Mouse (Mus musculus) hindbrain, embryonic 16.5 days (tissue): ENCODE measurements around the gene Ptger1. TPM values are rescaled to one million over a fixed set of nuclear protein-coding genes. Genes with fewer than 3 reads are reported as not detected.

Experiments
- ATAC-seq: fragments of 200-750 bp; cut with Nextera tagmentation; 2 replicates; pipeline ENCODE4 v1.8.0; 2017; ENCODE audit warnings: moderate TSS enrichment, moderate library complexity
- H3K27ac ChIP-seq: fragments of 300-500 bp; sonication (generic); 2 replicates; pipeline ENCODE4 v1.5.1; 2014; ENCODE audit warnings: low read depth, mild to moderate bottlenecking, control low read depth, low read length, moderate library complexity
- H3K27me3 ChIP-seq: fragments of 300-500 bp; sonication (generic); replicated peaks from 2 replicates; pipeline ENCODE4 v1.6.1; 2014; ENCODE audit warnings: low read length; ENCODE audit not compliant: control insufficient read depth, insufficient read depth
- H3K36me3 ChIP-seq: fragments of 300-500 bp; sonication (generic); 2 replicates; pipeline ENCODE4 v1.6.1; 2014; ENCODE audit warnings: mild to moderate bottlenecking, low read length, moderate library complexity, mixed read lengths; ENCODE audit not compliant: control insufficient read depth, insufficient read depth
- H3K4me1 ChIP-seq: fragments of 300-500 bp; sonication (generic); 2 replicates; pipeline ENCODE4 v1.6.1; 2014; ENCODE audit warnings: low read depth, low read length; ENCODE audit not compliant: control insufficient read depth, insufficient read depth
- H3K4me2 ChIP-seq: fragments of 300-500 bp; sonication (generic); 2 replicates; pipeline ENCODE4 v1.6.1; 2014; ENCODE audit warnings: mild to moderate bottlenecking, low read length, control low read depth, moderate library complexity
- H3K4me3 ChIP-seq: fragments of 300-500 bp; sonication (generic); 2 replicates; pipeline ENCODE4 v1.5.1; 2014; ENCODE audit warnings: mild to moderate bottlenecking, low read length, control low read depth, moderate library complexity
- H3K9ac ChIP-seq: fragments of 300-500 bp; sonication (generic); 2 replicates; pipeline ENCODE4 v1.6.1; 2014; ENCODE audit warnings: low read depth, mild to moderate bottlenecking, control low read depth, low read length, moderate library complexity
- H3K9me3 ChIP-seq: fragments of 300-500 bp; sonication (generic); 2 replicates; pipeline ENCODE4 v1.6.1; 2014; ENCODE audit warnings: mild to moderate bottlenecking, low read length, moderate library complexity; ENCODE audit not compliant: control insufficient read depth
- WGBS: fragments of 180-500 bp; shearing (Covaris S2); extraction: QIAGEN DNeasy Blood & Tissue Kit; methylation state at CpG from one replicate; pipeline ENCODE4 v1.1.7; 2014; 5-methylcytosine and 5-hydroxymethylcytosine counted together
- polyA plus RNA-seq: library from polyadenylated mRNA; unstranded; fragments of >200 nt; fragmentation: Nextera tagmentation; extraction: Ambion mirVana; gene quantifications from 2 replicates; pipeline ENCODE4 v1.2.1, GENCODE M21; 2015

Gene Ptger1
- polyA plus RNA-seq, 1 experiment from 2014 or later: 0.61 TPM

DNA sequence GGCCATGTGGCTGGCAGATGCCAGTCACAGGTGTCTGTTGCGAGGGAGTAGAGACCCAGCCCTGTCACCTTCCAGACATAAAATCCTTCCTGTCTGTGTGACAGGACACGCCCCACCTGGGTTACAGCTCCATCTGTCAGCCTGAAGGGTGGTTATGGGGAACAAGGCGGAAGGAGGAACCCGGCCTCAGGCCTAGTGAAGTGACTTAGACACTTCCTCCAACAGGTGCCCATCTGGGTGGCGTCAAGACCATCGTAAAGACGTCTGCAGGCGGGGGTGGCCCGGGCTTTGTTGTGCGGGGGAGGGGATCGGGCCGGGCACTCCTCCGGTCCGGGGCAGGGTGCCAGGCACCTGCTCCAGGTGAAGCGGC lies 31.8 kb downstream of the Ptger1 start:
- Histone ChIP-seq H3K27me3 (no peaks in the 10 kb centered on the region), H3K4me1 (peaks cover 21% of the 10 kb centered on the region), H3K4me2 (peak overlapping the region; percentile 93), H3K9ac (peak overlapping the region; percentile 99), H3K9me3 (no peaks in the 10 kb centered on the region), H3K27ac (peak overlapping the region; percentile 83), H3K36me3 (no peaks in the 10 kb centered on the region), H3K4me3 (peak overlapping the region; percentile 93)
- 3% methylated on average over 15 of the region's 15 CpGs for WGBS
- ATAC-seq: peak; percentile 10; the same call in 1 of the 2 replicates

DNA sequence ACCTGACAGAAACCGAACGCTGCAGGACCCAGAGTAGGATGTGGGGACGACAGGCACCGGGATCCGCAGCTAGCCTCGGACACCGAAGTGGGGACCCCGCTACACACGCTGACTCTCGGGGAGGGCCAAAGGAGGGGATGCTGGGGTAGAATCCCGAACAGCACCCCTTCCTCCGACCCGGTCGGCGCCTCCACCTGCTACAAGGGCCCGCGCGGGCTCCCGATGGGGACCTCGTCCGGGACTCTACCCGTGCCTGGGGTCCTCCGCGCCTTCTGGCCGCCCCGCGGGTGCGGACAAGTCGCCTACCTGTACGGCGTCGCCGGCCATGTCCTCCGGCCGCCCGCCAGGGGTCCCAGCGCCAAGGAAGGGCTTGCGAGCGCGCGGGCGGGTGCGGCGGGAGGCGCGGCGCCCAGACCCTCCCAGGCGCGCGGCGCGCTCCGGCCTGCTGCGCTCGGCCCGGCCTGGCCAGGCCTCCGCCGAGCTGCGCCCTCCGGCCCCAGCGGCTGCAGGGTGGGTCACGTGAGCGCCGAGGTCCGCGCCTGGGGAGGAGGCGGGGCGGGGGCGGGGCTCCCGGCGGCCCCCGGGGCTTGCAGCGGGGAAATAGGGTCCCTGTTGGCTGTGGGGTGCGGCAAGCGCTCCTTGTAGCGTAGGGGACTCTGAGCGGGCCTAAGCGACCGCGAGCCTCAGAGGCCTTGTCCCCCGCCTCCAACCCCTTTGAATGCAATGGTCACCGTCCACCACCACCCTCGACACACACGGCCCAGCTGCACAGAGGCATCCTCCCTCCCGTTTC lies 32.4 kb downstream of the Ptger1 start, which contains the start of gene Pkn1:
Gene Pkn1 (minus strand): TSS at position 519 of the 793 bp plus-strand sequence.
- ATAC-seq: peak; percentile 91
- no peaks in the 10 kb centered on the region for H3K27me3 ChIP-seq
- WGBS: under 1% methylated on average over 48 of the region's 85 CpGs

DNA sequence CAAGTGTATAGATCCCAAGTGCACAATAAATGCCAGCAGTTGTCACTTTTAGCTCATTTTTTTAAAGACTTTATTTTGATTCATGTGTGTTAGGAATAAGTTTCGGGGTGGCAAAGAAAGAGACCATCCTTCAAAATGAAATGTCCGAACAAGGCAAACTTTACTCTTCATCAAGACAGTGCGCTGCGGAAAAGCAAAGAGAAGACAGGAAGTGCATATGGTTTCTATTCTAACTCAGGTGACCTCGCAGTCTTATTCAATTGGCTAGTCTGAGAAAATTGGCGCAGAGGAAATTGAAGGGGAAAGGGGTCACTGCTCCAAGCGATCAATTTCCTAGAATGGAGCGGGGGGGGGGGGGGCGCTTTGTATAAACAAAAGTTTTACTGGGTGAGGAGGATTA lies 33.1 kb downstream of the Ptger1 start:
- Histone ChIP-seq H3K4me2 (peak overlapping the region; percentile 93), H3K4me3 (peak overlapping the region; percentile 93), H3K4me1 (peaks cover 21% of the 10 kb centered on the region), H3K27ac (peak overlapping the region; percentile 83), H3K9ac (peak overlapping the region; percentile 99), H3K36me3 (no peaks in the 10 kb centered on the region), H3K27me3 (no peaks in the 10 kb centered on the region), H3K9me3 (no peaks in the 10 kb centered on the region)
- no peak for ATAC-seq
- 48% methylated on average over 9 of the region's 9 CpGs for WGBS

More for the DNA sequence above, 32.4 kb downstream of the Ptger1 start, which contains the start of gene Pkn1:
- Histone ChIP-seq H3K36me3 (no peaks in the 10 kb centered on the region), H3K9me3 (no peaks in the 10 kb centered on the region), H3K9ac (peak within 1 kb of the TSS; percentile 99), H3K4me2 (peak within 1 kb of the TSS; percentile 93), H3K4me3 (peak within 1 kb of the TSS; percentile 93), H3K4me1 (peaks cover 21% of the 10 kb centered on the region), H3K27ac (peak within 1 kb of the TSS; percentile 83)

- Histone ChIP-seq H3K36me3 (no peaks in the 10 kb centered on the region), H3K4me3 (no peak overlapping the region), H3K4me1 (peaks cover 21% of the 10 kb centered on the region), H3K27me3 (no peaks in the 10 kb centered on the region), H3K9ac (no peak overlapping the region), H3K9me3 (no peaks in the 10 kb centered on the region), H3K4me2 (no peak overlapping the region), H3K27ac (no peak overlapping the region)
- ATAC-seq: no peak
- 82% methylated on average over 9 of the region's 9 CpGs for WGBS
Observed at GRCm38 (mm10) chr8:83700423-83701085, 34.1 kb downstream of the Ptger1 start.

- no peak for ATAC-seq
- no peak overlapping the region for H3K9ac ChIP-seq
- H3K9me3 ChIP-seq: no peaks in the 10 kb centered on the region
- WGBS: 91% methylated on average over 4 of the region's 4 CpGs
- peaks cover 8% of the 10 kb centered on the region for H3K4me1 ChIP-seq
- no peak overlapping the region for H3K4me3 ChIP-seq
- H3K27ac ChIP-seq: no peak overlapping the region
- H3K27me3 ChIP-seq: no peaks in the 10 kb centered on the region
- no peak overlapping the region for H3K4me2 ChIP-seq
- no peaks in the 10 kb centered on the region for H3K36me3 ChIP-seq
Observed at GRCm38 (mm10) chr8:83703426-83703825, 36.9 kb downstream of the Ptger1 start.

GRCm38 (mm10) chr8:83706411-83706810 lies 39.9 kb downstream of the Ptger1 start:
- H3K9me3 ChIP-seq: no peaks in the 10 kb centered on the region
- no peak for ATAC-seq
- no peaks in the 10 kb centered on the region for H3K36me3 ChIP-seq
- 78% methylated on average over 5 of the region's 5 CpGs for WGBS
- no peak overlapping the region for H3K27ac ChIP-seq
- no peak overlapping the region for H3K9ac ChIP-seq
- H3K27me3 ChIP-seq: no peaks in the 10 kb centered on the region
- no peak overlapping the region for H3K4me2 ChIP-seq
- no peaks in the 10 kb centered on the region for H3K4me1 ChIP-seq
- H3K4me3 ChIP-seq: no peak overlapping the region

DNA sequence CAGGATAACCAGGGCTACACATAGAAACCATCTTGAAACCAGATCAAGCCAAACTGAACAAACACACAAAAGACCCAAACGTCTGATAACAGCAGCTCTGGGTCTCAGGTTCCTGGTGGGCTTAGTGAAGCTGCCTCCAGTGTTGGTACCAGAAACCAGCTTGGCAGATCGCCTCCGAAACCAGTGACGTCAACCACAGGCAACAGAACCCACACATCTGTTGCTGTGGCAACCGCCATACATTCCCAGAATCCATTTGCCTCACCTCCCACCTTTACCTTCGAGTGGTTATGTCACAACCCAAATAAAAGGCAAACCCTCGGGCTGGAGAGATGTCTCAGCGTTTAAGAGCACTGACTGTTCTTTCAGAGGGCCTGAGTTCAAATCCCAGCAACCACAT lies 41.1 kb downstream of the Ptger1 start:
- 72% methylated on average over 8 of the region's 8 CpGs for WGBS
- Histone ChIP-seq H3K4me3 (no peak overlapping the region), H3K9ac (no peak overlapping the region), H3K27ac (no peak overlapping the region), H3K4me2 (no peak overlapping the region), H3K36me3 (no peaks in the 10 kb centered on the region), H3K4me1 (no peaks in the 10 kb centered on the region), H3K9me3 (no peaks in the 10 kb centered on the region), H3K27me3 (no peaks in the 10 kb centered on the region)
- no peak for ATAC-seq

DNA sequence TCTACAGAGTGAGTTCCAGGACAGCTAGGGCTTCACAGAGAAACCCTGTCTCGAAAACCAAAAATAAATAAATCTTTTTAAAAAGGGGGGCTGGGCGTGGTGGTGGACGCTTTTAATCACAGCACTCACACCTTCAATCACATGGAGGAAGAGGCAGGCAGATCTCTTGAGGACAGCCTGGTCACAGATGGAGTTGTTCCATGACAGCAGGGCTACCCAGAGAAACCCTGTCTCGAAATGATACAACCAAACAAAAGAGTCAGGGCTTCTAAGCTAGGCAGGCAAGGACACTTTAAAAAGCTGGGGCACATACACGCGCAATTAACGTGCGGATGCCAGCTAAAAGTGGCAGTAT lies 48.2 kb downstream of the Ptger1 start:
- H3K9ac ChIP-seq: no peak overlapping the region
- H3K27me3 ChIP-seq: no peaks in the 10 kb centered on the region; the same call in 1 of the 2 replicates
- no peaks in the 10 kb centered on the region for H3K9me3 ChIP-seq
- no peaks in the 10 kb centered on the region for H3K36me3 ChIP-seq
- H3K4me1 ChIP-seq: peaks cover 16% of the 10 kb centered on the region
- H3K4me3 ChIP-seq: peak overlapping the region; percentile 92
- ATAC-seq: no peak
- peak overlapping the region; percentile 71 for H3K27ac ChIP-seq
- peak overlapping the region; percentile 67 for H3K4me2 ChIP-seq
- WGBS: 18% methylated on average over 8 of the region's 8 CpGs

DNA sequence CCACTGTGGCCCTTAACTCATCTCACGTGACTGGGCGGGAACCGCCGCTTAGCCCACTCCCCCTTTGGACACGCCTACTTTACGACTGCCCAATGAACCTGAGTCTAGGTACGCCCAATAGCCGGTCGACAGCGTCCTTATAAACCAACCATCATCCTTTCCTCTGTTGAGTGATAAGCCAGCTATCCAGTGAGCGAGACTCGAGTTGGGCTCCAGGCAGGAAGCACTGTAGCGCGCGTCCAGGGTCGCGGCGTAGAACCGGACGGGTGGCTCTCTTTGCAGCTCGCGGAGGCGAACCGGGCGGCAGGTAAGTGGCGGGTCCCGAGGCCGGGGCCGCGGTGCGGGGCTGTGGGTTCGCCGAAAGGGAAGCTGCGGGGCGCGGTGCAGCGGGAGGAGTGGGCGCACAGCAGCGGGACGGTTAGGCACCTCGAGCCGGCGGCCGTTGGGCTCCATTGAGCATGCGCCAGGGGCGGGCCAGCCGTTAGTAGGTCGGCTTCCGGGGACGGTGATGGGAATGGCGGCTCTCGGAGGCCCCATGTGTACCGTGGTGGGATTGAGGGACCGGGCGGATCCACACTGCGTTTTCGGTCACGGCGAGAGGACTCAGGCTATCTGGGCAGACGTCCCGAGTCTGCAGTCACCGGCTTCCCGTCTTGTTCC lies 48.7 kb downstream of the Ptger1 start, which contains the start of gene Ddx39:
Gene Ddx39 (plus strand): TSS at position 147 of the 660 bp plus-strand sequence.
- Histone ChIP-seq H3K27me3 (no peaks in the 10 kb centered on the region; the same call in 1 of the 2 replicates), H3K36me3 (no peaks in the 10 kb centered on the region), H3K9ac (peak within 1 kb of the TSS; percentile 92), H3K27ac (peak within 1 kb of the TSS; percentile 97), H3K4me1 (peaks cover 16% of the 10 kb centered on the region), H3K9me3 (no peaks in the 10 kb centered on the region), H3K4me2 (peak within 1 kb of the TSS; percentile 96), H3K4me3 (peak within 1 kb of the TSS; percentile 92)
- ATAC-seq: peak; percentile 100
- WGBS: under 1% methylated on average over 59 of the region's 63 CpGs
